Mouse (Mus musculus): ENCODE data around the gene Cys1.
"Not testable (repeated sequence)": the region's sequence is repeated elsewhere in the genome, so short reads cannot be mapped to it uniquely, and the experiment has no call there.

Cys1 gene

DNA sequence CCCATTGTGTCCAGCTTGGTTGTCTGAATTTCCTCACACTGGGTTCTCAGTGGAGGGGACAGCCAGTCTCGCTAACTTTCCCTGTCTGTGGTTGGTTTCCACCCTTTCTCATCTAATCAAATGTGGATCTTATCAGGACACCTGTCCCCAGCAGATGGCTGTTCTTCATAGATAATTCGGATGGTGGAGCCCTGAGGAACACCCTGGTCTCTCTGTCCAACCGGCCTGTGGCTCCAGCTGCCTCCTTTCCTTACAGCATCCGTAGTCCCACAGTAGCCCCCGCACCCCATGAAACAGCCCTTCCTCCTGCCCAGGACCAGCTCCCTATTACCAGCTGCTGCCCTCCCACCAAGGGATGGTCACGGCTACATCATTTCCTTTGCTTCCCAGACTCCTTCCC lies 35.7 kb downstream of the Cys1 start:
- H3K4me3 ChIP-seq (replicated peaks; ENCODE audit: low read length), result no peak overlapping the region
- no peaks in the 10 kb centered on the region for H3K36me3 ChIP-seq (ENCODE audit: insufficient read depth, low read length)
- H3K27me3 ChIP-seq (ENCODE audit: insufficient read depth, low read length), result peaks cover 23% of the 10 kb centered on the region
- no peaks in the 10 kb centered on the region for H3K9me3 ChIP-seq (ENCODE audit: low read length)
- no peak for TF ChIP-seq CTCF (conservative IDR thresholded peaks at IDR 0.05; ENCODE audit: low read length)
- no peak for TF ChIP-seq NANOG (IDR thresholded peaks at IDR 0.05; ENCODE audit: borderline replicate concordance, low read length)
- TF ChIP-seq POU5F1 (IDR thresholded peaks at IDR 0.05; ENCODE audit: borderline replicate concordance, low read length), result no peak
- peaks cover 26% of the 10 kb centered on the region for H3K4me1 ChIP-seq (replicated peaks; ENCODE audit: low read depth, low read length)

DNA sequence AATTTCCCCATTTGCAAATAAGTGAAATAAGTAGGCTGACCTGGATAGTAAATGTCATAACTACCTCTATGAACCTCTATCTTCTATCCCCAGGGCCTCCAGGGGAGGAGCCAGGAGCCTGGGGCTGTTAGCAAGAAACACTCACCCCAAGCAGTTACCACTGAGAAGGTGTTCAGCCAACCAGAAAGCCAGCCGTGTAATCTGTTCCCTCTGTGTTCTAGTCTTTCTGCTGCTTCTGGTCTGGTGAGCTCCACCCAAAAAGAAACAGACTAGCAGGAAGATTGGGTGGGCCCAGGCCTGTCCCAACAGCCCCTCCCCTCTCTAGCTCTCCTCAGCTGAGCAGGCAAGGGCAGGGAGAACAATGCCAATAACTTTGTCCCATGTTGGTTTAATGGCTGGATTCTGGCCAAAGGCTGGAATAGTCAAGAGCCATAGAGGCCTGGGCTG lies 37.5 kb downstream of the Cys1 start:
- Histone ChIP-seq H3K36me3 (ENCODE audit: insufficient read depth, low read length) (no peaks in the 10 kb centered on the region), H3K4me1 (replicated peaks; ENCODE audit: low read depth, low read length) (peaks cover 25% of the 10 kb centered on the region), H3K4me3 (replicated peaks; ENCODE audit: low read length) (no peak overlapping the region), H3K27me3 (ENCODE audit: insufficient read depth, low read length) (peaks cover 13% of the 10 kb centered on the region), H3K9me3 (ENCODE audit: low read length) (no peaks in the 10 kb centered on the region)
- TF ChIP-seq NANOG (IDR thresholded peaks at IDR 0.05; ENCODE audit: borderline replicate concordance, low read length) (no peak), POU5F1 (IDR thresholded peaks at IDR 0.05; ENCODE audit: borderline replicate concordance, low read length) (no peak), CTCF (conservative IDR thresholded peaks at IDR 0.05; ENCODE audit: low read length) (no peak)

DNA sequence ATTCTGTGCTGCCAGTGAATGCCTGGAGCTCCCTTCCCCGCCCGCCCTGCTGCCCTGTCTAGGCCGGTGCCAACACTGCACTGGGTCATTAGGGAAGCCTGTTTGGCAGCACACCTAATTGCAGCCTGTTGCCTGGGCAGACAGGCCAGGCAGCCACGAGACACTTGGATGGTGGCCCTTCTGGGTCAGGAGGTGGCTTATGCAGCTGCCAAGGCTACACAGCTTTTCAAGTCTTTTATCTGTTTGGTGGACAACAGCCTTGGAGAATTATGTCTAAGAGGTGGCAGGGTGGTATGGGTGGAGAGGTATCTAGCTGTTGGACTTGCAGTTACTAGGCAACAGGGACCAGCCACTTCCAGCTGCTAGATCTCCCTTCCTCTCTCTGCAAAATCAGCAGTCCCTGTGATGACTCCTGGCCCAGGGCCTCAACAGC lies 39.2 kb downstream of the Cys1 start:
- no peaks in the 10 kb centered on the region for H3K27me3 ChIP-seq (ENCODE audit: insufficient read depth, low read length)
- no peak for TF ChIP-seq CTCF (conservative IDR thresholded peaks at IDR 0.05; ENCODE audit: low read length)
- no peak for TF ChIP-seq NANOG (IDR thresholded peaks at IDR 0.05; ENCODE audit: borderline replicate concordance, low read length)
- TF ChIP-seq POU5F1 (IDR thresholded peaks at IDR 0.05; ENCODE audit: borderline replicate concordance, low read length), result no peak
- peaks cover 31% of the 10 kb centered on the region for H3K4me1 ChIP-seq (replicated peaks; ENCODE audit: low read depth, low read length)
- no peaks in the 10 kb centered on the region for H3K9me3 ChIP-seq (ENCODE audit: low read length)
- no peak overlapping the region for H3K4me3 ChIP-seq (replicated peaks; ENCODE audit: low read length)
- no peaks in the 10 kb centered on the region for H3K36me3 ChIP-seq (ENCODE audit: insufficient read depth, low read length)

DNA sequence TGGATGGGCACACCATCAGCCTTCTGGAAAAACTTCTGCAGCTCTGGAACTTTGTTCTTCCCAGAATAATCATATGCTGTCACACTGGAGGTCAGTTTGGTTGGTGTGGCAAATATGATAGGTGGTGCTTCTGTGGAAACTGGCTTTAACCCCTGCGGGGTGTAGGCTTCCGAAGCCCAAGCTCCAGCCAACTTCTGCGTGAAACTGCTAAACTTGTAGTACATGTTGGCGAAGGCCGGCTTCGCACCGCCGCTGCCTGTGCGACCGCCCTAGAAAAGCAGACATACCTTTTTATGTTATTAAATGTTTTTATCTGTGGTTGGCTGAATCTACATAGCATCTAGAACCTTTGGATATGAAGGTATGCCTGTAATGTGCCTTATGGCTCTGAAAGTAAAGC lies 42.8 kb downstream of the Cys1 start:
- H3K27me3 ChIP-seq (ENCODE audit: insufficient read depth, low read length); H3K4me3 ChIP-seq (replicated peaks; ENCODE audit: low read length); H3K9me3 ChIP-seq (ENCODE audit: low read length); H3K36me3 ChIP-seq (ENCODE audit: insufficient read depth, low read length): not testable (repeated sequence)
- peaks cover 45% of the 10 kb centered on the region for H3K4me1 ChIP-seq (replicated peaks; ENCODE audit: low read depth, low read length)

DNA sequence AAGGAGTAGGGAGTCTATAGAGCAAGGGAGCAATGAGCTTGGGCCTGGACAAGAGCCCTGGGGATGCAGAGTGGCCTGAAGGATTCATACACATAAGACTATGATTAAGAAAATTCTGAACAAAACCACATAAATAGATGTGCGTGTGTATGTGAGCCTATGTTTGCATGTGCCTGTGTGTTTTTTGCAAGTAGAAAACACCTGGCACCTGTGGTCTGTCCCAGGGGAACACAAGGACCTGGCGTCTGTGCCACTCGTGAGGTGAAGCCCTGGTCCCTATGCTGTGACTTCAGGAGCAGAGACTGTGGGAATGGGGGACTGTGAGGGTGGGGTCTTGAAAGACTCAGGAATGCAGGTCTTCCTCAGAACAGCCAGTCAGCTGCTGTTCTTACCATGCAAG lies 47.0 kb downstream of the Cys1 start:
- Histone ChIP-seq H3K4me1 (replicated peaks; ENCODE audit: low read depth, low read length) (peaks cover 53% of the 10 kb centered on the region), H3K27me3 (ENCODE audit: insufficient read depth, low read length) (no peaks in the 10 kb centered on the region), H3K9me3 (ENCODE audit: low read length) (no peaks in the 10 kb centered on the region), H3K4me3 (replicated peaks; ENCODE audit: low read length) (no peak overlapping the region), H3K36me3 (ENCODE audit: insufficient read depth, low read length) (no peaks in the 10 kb centered on the region)
- TF ChIP-seq CTCF (conservative IDR thresholded peaks at IDR 0.05; ENCODE audit: low read length), result no peak
- TF ChIP-seq POU5F1 (IDR thresholded peaks at IDR 0.05; ENCODE audit: borderline replicate concordance, low read length), result no peak
- TF ChIP-seq NANOG (IDR thresholded peaks at IDR 0.05; ENCODE audit: borderline replicate concordance, low read length), result no peak

- H3K36me3 ChIP-seq (ENCODE audit: insufficient read depth, low read length), result no peaks in the 10 kb centered on the region
- H3K4me1 ChIP-seq (replicated peaks; ENCODE audit: low read depth, low read length), result peaks cover 49% of the 10 kb centered on the region
- TF ChIP-seq NANOG (IDR thresholded peaks at IDR 0.05; ENCODE audit: borderline replicate concordance, low read length), result no peak
- TF ChIP-seq CTCF (conservative IDR thresholded peaks at IDR 0.05; ENCODE audit: low read length), result no peak
- TF ChIP-seq POU5F1 (IDR thresholded peaks at IDR 0.05; ENCODE audit: borderline replicate concordance, low read length), result no peak
- peak overlapping the region; percentile 26; the same call in 1 of the 2 replicates for H3K4me3 ChIP-seq (replicated peaks; ENCODE audit: low read length)
- no peaks in the 10 kb centered on the region for H3K9me3 ChIP-seq (ENCODE audit: low read length)
- no peaks in the 10 kb centered on the region for H3K27me3 ChIP-seq (ENCODE audit: insufficient read depth, low read length)
Observed at GRCm38 (mm10) chr12:24634212-24634611, 47.4 kb downstream of the Cys1 start.

GRCm38 (mm10) chr12:24633753-24634191 lies 47.8 kb downstream of the Cys1 start:
- Histone ChIP-seq H3K9me3 (ENCODE audit: low read length) (no peaks in the 10 kb centered on the region), H3K27me3 (ENCODE audit: insufficient read depth, low read length) (no peaks in the 10 kb centered on the region), H3K4me1 (replicated peaks; ENCODE audit: low read depth, low read length) (peaks cover 45% of the 10 kb centered on the region), H3K36me3 (ENCODE audit: insufficient read depth, low read length) (no peaks in the 10 kb centered on the region), H3K4me3 (replicated peaks; ENCODE audit: low read length) (peak overlapping the region; percentile 26; the same call in 1 of the 2 replicates)
- TF ChIP-seq NANOG (IDR thresholded peaks at IDR 0.05; ENCODE audit: borderline replicate concordance, low read length), result no peak
- TF ChIP-seq CTCF (conservative IDR thresholded peaks at IDR 0.05; ENCODE audit: low read length), result no peak
- no peak for TF ChIP-seq POU5F1 (IDR thresholded peaks at IDR 0.05; ENCODE audit: borderline replicate concordance, low read length)

- H3K4me3 ChIP-seq (replicated peaks; ENCODE audit: low read length), result no peak overlapping the region
- peaks cover 43% of the 10 kb centered on the region for H3K4me1 ChIP-seq (replicated peaks; ENCODE audit: low read depth, low read length)
- no peaks in the 10 kb centered on the region for H3K9me3 ChIP-seq (ENCODE audit: low read length)
- TF ChIP-seq NANOG (IDR thresholded peaks at IDR 0.05; ENCODE audit: borderline replicate concordance, low read length) (no peak), POU5F1 (IDR thresholded peaks at IDR 0.05; ENCODE audit: borderline replicate concordance, low read length) (no peak), CTCF (conservative IDR thresholded peaks at IDR 0.05; ENCODE audit: low read length) (no peak)
- H3K36me3 ChIP-seq (ENCODE audit: insufficient read depth, low read length), result no peaks in the 10 kb centered on the region
- no peaks in the 10 kb centered on the region for H3K27me3 ChIP-seq (ENCODE audit: insufficient read depth, low read length)
Observed at GRCm38 (mm10) chr12:24632404-24632803, 49.2 kb downstream of the Cys1 start.

- H3K36me3 ChIP-seq (ENCODE audit: insufficient read depth, low read length), result no peaks in the 10 kb centered on the region
- no peak overlapping the region for H3K4me3 ChIP-seq (replicated peaks; ENCODE audit: low read length)
- no peak for TF ChIP-seq NANOG (IDR thresholded peaks at IDR 0.05; ENCODE audit: borderline replicate concordance, low read length)
- no peak for TF ChIP-seq POU5F1 (IDR thresholded peaks at IDR 0.05; ENCODE audit: borderline replicate concordance, low read length)
- peak; percentile 24; the same call in 1 of the 2 replicates for TF ChIP-seq CTCF (conservative IDR thresholded peaks at IDR 0.05; ENCODE audit: low read length)
- no peaks in the 10 kb centered on the region for H3K9me3 ChIP-seq (ENCODE audit: low read length)
- H3K4me1 ChIP-seq (replicated peaks; ENCODE audit: low read depth, low read length), result peaks cover 31% of the 10 kb centered on the region
- 0 out of 2 replicates have a peak, but pooled peaks cover 2% of the 10 kb centered on the region for H3K27me3 ChIP-seq (ENCODE audit: insufficient read depth, low read length)
Observed at GRCm38 (mm10) chr12:24630220-24630619, 51.4 kb downstream of the Cys1 start.
